Mouse (Mus musculus): Measurements from ENCODE around the gene Sec22a.

The Sec22a gene

DNA sequence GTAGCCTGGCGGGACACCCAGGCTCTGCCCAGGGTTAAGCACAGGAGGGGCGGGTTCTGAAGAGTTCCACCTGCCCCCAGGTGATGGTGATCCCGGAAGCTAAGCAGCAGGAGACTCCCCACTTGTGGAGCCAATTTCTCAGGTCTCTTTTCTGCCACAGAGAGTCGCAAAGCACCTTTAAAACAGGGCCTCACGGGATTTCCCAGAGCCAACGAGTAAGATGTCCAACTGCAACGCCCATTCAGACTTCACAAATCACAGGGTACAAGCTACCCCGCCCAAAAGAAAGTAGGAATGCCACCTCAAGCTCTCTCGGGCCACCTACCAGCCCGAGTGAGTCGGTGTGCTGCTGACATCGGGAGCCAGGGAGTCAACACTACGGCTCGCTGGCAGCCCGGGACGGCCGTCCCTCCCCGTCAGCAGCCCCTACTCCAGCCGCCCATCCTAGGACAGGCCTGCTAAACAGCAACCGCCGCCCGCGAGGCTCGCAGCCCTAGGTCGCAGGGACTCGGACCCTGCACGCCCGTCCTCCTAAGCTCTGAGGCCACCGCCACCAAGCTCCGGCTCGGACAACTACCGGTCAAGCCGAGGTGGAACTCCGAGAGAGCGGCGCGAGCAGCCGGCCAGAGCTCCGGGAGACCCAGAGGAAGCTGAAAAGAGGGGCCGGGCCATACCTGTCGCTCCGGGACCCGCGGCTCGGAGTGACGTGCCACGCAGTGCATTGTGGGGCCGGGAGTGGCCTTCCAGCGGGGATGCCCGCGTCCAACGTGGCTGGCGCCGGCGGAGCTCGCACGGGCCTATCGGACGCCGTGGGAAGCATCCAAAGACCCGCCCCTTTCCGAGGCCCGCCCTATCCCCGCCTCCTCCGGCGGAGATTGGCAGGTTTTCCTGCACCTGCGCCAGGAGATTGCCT, at the start of gene Sec22a:
Gene Sec22a (minus strand): TSS at position 769 of the 913 bp plus-strand sequence.
- DNase-seq (ENCODE audit: low read depth, low spot score), result peak; percentile 92

DNA sequence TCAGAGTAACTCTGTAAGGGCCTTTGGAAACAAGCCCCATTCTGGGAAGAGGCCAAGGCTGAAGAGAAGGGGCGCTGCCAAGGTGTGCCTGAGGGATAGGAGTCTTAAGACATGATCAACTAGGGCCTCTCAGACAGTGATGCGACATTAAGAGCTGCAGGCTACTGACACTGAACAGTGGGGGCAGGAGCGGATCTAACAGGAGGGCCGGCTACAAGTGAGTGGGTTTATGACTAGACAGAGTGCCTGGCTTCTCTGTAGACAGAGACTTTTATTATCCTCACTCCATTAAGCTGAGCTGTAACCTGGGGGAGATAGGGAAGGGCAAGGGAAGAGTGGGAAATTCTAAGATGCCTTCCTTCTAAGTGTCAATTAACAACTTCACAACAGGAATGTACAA, 43.0 kb upstream of the Sec22a start:
- DNase-seq (ENCODE audit: low read depth, low spot score), result no peak

DNA sequence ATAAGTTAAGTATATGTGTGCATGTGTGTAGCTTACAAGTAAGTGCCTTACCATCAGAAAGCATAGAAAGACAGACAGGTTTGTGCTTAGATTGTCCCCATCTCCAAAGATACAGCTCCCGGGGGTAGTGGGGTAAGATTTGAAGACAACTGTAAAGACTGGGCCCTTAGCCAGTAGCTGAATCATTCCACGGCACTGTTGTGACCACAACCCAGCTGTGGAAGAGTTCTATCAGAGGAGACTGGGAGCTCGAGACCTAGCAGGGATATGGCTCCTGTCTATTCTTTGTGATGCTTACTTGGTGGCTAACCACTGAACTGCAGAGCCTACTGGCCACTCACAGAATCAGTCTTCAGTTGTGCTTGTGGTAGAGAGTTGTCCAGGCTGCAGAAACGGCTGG, 42.4 kb upstream of the Sec22a start:
- no peak for DNase-seq (ENCODE audit: low read depth, low spot score)

DNA sequence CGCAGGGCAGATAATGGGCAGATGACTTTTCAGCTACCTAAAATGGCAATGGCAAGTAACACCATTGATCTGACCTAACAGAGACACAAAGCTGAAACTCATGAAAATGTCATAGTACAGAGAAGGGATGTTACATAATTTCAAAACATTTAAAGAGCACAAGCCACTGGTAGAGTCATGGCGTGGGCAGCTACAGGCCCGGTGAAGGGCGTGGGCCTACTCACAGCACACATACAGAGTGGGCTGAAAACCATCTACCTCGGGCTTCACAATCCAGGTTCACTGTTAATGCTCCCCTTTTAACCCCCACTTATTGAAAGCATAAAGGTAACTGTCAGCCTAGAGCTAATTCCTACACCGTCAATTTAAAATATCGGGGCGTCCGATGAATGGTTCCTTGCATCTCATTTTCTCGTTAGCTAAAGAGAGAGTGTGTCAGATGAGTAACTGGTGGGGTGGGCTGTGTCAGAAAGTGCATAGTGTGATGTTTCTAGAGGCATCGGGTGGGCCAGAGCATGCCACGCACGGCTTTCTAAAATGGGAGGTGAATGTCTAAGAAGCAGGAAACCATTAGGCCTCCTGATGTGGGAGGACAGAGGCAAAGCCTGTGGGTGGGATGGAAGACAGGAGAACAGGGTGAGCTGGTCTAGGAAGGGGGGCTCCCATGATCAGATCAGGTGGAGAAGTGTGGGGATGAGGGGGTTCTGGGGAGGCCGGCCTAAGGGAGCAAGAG, 41.8 kb upstream of the Sec22a start:
- DNase-seq (ENCODE audit: low read depth, low spot score), result no peak

DNA sequence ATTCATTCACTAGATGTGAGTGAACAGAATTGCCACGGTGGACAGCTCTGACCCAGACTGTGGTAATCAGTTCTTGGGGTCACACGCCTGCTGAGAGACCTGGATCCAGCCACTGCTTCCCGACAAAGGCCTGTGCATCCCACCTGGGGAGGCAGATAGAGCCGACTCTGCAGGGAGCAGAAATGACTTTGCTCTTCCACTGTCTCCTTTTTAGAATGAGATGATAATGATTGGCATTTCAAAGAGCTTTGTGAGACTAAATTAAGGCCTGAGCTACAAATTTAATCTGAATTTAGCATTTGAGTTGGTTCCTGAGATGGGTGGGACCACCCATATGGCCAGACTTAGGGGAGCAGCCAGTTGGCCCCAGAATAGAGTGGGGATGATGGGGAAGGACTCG, 41.1 kb upstream of the Sec22a start:
- DNase-seq (ENCODE audit: low read depth, low spot score), result no peak

DNA sequence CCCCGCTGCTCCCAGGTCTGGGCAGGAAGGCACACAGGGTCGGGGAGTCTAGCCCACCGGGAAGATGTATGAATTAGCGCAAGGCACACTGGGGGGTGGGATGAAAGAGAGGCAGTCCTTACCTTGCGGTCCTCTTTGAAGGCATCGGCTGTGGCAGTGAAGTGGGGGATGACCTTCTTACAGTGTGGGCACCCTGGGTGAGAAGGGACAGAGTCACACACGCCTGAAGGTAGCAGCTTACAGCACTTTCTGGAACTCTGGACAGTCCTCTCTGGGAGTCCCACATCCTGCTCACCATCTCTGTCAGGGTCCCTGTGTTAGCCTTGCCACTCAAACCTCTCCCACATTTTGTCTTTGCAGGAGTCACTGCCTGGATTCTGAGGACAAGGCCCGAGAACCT, 40.2 kb upstream of the Sec22a start:
- no peak for DNase-seq (ENCODE audit: low read depth, low spot score)

DNA sequence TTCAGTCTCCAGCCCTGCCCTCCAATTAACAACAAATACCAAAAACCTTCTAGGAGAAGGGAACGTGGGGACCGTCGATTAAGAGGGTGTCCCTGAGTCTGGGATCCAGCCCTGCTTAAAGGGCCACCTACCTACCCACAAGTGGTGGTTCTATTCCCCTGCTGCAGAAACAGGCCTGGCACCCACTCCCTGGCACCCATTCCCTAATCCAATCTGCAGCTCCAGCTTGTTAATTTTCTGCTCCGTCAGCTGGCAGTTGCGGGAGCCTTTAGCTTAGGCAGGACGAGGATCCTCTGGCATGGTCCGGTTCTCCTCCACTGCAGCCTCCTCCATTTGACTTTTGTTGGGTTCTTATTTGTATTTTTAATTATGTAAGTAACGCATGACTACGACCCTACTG, 39.6 kb upstream of the Sec22a start:
- DNase-seq (ENCODE audit: low read depth, low spot score), result no peak

DNA sequence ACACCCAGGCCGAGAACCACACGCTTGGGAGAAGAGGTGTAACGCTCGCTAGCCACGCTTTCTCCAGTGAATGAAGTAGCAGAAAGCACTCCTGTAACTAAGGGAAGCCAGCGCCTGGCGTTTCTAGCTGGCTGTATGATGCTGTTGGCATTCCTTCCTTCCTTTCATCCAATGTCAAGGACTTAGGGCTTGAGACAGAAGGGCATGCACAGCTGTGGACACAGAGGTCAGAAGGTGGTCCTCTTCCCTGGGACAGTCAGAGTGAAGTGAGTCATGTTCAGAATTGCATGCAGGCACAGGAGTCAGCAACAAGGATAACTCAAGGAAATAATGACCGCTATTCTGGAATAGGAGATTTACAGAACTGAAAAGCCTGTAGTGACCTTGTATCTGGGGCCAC, 29.1 kb upstream of the Sec22a start:
- no peak for DNase-seq (ENCODE audit: low read depth, low spot score)

DNA sequence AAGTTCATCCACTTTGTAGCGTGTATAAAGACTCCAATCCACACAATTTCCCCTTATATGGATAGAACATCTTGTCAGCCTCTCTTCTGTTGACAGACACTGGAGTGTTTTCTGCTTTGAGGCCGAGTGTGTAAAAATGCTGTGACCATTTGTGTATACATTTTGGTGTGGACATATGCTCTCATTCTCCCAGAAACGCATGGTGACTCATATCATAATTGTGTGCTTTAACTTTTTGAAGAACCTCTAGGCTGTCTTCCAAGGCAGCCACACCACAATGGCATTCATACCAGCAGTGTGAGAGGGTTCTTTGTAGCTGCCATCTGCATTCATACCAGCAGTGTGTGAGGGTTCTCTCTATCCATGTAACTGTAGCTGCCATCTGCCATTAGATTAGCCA, 21.9 kb upstream of the Sec22a start:
- no peak for DNase-seq (ENCODE audit: low read depth, low spot score)

DNA sequence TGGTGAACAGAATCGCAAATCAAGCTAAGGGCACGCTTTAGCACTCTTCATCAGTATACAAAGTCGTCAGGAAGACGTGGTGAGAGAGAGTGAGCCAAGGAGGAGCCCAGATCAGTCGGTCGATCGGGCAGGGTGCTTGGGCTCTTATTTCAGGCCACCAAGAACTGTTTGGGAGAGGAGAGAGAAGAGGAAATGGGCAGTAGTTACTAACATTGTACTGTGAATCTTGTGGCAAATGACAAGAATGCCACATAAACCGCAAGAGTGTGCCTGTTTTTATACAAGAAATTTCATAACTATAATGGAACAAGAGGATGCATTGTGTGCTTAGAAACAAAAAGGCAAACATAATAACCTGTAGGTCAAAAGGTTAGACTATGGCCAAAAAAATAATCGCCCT, 16.3 kb upstream of the Sec22a start:
- DNase-seq (ENCODE audit: low read depth, low spot score), result no peak

DNA sequence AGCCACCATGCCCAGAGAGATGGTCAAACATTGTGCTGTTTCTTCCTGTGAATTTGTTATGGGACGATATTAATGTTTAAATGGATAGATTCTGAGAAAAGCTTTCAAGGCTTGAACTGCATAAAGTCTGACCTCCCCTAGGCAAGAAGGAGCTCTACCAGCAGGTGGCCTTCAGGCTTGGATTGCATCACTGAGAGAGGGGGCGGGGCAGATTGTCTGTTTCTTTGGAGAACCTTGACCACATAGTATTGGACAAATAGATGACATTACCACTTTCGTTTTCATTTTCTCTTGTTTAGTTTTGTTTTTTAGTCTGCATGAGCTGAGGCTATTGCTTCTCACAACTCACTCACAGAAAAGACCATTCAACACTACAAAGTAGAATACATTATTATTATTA, 15.6 kb upstream of the Sec22a start:
- no peak for DNase-seq (ENCODE audit: low read depth, low spot score)

DNA sequence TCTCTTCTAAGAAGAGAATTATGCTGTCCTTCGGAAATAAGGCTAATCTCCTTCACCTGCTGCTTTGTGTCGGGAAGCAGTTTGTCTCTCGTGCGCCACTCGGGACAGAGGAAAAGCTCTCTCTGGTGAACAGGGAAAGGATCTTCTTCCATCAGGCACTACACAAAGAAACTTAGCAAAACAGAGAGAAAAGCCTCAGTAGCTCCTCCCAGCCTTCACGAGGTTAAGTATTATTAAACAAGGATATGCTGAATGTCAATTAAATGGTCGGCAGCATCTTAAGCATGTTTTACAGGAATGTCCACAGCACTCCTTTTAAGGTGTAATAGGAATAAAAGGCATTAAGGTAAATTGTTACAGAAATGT, 328 bp upstream of the Sec22a start:
- DNase-seq (ENCODE audit: low read depth, low spot score), result no peak

DNA sequence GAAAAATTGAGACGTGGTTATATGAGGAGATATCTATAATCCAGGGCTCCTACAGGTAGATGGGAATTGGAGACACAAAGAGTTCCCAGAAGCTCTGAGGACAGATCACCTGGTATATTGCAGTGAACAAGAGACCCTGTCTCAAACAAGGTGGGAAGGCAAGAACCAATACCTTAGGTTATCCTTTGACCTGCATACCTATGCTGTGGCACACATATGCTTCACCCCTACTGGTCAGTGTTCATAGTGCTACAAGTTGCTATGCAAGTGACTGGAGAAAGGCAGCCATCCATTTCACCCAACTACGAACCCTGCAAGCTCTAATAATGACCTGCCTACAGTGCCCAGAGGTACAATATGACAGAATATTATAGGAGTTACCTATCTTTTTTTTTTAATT, 1.5 kb downstream of the Sec22a start:
- no peak for DNase-seq (ENCODE audit: low read depth, low spot score)

DNA sequence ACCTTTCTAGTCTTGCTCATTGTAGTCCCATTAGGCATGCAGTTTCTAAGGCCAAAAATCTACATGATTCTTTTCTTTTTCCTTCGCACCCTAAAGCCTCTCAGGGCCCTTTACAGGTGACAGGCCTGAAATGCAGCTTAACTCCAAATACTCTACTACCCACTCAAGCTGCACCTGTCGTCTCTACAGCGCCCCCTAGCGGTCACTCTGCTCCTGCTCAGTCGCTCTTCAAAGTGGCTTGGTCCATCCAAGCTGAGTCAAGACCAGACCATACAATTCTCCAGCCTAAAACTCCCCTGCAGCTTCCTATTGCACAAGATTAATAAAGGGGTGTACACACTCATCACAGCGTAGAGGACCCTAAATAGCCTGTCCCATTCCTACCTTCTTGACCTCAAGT, 3.1 kb downstream of the Sec22a start:
- DNase-seq (ENCODE audit: low read depth, low spot score), result no peak

DNA sequence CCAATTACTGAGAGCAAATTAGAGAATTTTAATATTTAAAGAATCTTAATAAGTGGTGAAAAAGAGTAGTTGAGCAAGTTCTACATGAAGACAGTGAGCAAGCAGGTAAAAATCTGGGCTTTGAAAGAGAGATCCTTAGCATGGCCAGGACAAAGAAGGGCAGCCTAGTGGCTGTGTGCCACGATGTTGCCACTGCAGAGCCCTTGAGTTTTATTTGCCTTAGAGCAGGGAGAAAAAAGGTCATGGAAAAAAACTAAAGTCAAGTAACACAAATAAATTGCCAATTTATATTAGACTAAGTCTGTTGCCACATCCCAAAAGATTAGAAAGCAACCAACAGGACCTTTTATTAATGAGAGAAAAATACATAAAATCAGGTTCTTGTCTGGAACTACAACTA, 6.3 kb downstream of the Sec22a start:
- DNase-seq (ENCODE audit: low read depth, low spot score), result no peak

DNA sequence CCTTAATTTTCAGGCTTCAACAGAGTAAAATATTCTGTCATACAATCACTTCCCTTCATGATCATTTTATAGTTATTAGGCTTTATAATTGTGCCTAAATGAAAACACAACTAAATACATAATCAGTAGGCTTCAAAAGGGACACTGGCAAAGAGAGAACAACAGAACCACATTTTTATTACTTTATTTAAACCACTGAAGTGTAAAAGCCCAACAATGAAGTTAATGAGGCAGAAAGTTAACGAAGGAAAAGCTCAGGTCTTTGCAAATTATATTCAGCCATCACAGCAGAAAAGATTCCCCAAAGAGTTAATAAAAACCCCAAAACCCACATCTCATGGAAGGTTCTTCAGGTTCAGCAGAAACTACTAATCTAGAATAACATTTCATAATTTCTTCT, 33.3 kb downstream of the Sec22a start:
- DNase-seq (ENCODE audit: low read depth, low spot score), result no peak

DNA sequence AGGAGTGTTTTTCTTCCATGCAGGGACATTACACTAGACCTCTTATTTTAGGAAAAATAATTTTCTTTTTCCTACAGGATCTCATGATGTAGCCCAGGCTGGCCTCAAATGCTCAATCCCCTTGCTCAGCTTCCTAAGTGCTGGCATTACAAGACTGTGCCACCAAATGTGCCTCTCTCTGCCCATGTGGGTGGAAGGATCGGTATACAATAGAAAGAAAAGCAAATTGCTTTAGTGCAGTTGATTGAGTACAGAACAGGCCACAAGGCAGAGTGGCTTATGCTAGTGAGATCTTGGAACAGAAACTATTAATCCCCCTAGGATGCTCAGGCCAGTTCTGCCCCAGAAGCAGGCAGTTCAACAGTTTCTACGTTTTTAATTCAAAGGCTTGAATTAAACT, 43.9 kb downstream of the Sec22a start:
- DNase-seq (ENCODE audit: low read depth, low spot score), result no peak

DNA sequence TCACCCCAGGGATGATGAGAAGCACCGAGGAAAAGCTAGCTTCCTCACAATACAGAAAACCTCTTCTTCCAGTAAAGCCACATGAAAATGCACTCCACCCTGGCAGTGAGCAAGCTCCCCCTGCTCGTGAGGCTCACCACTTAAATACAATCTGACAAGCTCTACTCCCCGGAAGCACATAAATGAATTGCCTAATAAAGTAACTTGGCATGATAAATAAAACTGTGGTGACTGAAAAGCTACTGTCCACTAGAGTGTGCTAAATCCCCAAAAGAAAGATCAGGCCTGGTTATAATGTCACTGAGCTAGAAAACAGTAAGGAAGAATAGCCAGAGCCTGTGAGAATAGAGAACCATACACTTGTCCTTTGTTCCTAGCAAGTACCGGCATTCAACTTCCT, 44.4 kb downstream of the Sec22a start:
- peak; percentile 47 for DNase-seq (ENCODE audit: low read depth, low spot score)

DNA sequence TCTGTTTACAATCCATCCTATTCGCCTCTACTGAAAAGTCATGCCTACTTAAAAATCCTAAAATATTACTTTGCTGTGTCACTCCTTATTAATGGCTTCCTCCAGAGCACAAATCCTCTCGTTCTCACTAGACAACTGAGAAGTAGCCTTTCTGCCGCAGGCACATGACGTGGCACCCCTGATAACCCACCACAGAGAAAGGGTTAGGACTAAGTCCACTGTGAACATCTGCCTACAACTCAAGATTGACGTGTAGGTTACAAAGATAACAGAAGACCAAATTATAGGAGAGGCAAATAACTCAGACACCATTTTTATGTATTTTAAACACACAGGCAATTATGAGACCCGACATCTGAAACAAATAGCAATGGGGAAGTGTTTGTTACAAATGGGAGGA, 45.3 kb downstream of the Sec22a start:
- no peak for DNase-seq (ENCODE audit: low read depth, low spot score)

DNA sequence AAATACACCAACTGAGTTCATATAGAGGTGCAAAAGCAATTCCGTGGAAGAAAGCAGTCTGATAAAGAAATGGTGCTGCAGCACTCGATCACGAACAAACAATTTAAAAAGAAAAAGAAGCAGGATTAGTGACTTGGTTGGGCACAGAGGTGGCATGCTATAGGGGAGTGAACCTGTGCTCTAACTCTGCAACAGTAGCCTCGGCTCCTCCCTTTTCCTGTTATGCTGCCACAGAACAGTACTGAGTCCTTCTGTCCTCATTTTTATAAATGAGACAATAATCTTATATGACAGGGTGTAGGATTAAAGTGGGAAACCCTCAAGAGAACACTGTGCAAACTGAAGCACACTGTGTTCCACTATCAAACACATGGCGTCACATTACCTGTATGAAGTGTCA, 46.3 kb downstream of the Sec22a start:
- DNase-seq (ENCODE audit: low read depth, low spot score), result no peak

DNA sequence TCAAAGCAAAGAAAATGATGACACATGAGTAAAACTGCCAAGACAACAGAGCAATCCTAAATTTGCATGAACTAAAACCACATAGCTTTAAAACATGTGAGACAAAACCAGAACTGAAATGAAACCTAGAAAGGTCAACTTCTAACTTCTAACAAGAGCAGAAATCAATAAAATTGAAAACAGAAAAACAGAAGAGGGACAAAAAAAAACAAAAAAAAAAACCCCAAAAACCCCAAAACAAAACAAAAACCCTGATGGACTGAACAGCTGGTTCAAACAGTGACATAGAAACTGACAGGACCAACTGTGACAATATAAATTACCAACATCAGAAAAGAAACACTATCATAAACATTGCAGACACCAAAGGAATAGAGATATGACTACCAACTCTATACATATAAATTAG, 46.9 kb downstream of the Sec22a start:
- DNase-seq (ENCODE audit: low read depth, low spot score), result no peak

DNA sequence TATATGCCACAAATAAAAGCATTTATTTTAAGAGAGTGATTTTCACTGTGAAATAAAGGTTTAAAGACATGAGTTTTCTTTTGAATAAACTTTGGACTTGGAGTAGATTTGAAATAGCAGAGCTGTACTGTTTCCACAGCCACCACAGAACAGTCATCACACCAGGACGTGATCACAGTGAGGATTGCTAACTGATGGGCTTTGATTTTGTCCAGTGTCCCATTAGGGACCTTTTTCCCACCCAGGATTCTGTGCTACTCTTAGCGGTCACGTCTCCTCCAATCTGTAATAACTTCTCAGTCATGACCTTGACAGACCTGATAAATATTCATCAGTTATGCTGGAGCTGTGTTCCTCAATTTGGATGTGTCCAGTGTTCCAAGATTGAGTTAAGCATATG, 48.2 kb downstream of the Sec22a start:
- DNase-seq (ENCODE audit: low read depth, low spot score), result no peak

DNA sequence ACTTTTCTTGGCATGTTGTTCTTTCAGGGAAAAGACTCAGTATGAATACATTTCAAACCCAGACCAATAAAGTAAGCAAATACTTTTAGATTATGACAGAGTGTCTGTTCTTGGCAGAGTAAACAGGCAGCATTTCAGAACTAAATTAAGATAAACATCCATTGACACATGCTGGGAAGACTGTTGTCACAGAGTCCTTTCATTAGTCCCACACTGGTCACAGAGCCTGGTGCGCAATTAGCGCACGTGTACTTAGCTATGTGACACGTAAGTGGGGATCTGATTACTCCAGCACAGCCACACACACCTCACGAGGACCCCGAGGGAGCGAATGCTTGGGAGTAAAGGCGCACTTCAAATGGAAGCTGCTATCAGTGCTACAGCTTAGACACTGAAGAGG, 52.1 kb downstream of the Sec22a start:
- DNase-seq (ENCODE audit: low read depth, low spot score), result peak; percentile 15
